Mouse (Mus musculus) frontal cortex, postnatal 10 days (tissue): ENCODE results near the gene Kiss1.

Experiments used
- DNase-seq, 2 experiments: peaks; one replicate each; pipeline ENCODE4 v3.0.0; 2022; ENCODE audit warnings: low spot score in 2 of 2, mixed read lengths in 1 of 2

The Kiss1 gene

DNA sequence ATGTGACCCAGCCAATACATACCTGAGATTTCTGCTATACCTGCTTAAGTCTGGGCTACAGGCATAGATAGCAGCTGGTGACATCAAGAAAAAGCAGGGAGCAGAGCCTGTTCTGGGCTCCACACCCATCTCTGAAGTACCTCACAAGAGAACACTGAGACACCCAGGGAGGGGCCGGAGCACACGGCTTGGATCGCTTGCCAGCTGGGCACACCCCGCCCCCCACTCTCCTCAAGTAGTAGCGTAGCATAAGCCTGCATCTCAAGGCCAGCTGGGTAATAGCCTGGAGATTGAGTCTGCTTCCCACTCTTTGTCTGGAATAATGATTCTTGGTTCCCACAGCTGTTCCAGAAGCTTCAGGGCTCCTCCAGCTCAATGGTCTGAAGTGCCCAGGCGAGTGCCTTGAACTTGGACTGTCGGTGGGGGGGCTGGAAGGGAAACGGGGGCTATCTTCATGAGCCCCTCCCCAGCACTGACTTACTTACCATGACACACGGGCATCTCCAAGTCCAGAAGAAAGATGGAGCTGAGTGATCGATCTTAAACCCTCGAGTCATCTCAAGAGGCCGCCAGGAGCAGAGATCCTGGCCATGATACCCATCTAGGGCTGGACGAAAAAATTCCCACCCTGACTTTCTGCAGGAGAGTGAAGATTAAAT is at the start of gene Kiss1:
TSS of gene Kiss1 (plus strand) at position 609 of the 659 bp plus-strand sequence.
- DNase-seq = no peak

DNA sequence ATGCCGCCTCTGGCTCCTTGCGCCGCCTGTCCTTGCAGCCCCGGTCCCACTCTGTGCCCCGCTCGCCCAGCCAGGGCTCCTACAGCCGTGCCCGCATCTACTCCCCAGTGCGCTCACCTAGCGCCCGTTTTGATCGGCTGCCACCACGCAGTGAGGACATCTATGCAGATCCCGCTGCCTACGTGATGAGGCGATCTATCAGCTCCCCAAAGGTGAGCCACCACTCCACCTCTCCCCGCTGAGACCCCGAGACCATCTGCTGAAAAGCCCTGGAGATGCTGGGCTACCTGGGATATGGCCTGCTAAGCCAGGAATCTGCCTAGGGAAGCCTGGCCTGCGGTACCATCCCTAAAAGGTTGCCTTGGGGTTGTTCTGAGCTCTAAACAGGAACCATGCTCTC is 47.5 kb upstream of the Kiss1 start:
- DNase-seq = no peak

DNA sequence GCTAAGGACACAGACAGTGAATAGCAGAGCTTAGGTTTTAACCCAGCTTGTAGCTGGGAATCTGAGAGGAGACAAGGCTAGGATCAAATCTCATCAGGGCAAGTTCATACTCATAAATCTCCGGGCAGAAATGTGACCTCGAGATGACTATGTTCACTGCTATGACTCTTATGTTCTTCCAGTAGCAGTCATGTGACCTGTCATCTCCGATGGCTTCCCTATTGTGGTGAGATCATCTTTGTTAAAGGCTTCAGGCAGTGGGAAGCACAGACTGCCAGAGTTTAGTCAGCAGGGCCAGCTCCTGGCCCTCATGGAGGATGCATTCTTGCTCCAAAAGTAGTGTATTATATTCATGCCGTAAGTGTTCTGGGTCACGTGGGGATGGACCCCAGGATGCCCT is 44.7 kb upstream of the Kiss1 start:
- no peak for DNase-seq

DNA sequence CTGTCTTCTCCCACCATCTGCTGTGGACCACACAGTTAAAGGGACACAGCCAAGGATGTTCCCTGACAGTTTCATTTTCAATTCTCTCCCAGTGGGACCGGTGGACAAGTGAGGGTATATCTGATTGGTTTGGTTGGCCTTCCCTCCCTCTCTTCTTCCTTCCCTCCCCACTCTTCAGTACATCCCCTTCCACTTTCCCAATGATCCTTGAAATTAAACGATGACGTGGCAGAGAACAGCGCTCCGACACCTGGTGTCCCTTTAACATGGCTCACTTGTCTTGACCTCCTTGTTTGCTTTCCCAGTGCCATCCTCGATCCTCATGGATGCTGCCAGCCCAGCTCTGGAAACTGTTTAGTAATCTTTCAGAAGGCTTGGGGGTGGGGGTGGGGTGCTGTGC is 43.1 kb upstream of the Kiss1 start:
- DNase-seq = no peak

DNA sequence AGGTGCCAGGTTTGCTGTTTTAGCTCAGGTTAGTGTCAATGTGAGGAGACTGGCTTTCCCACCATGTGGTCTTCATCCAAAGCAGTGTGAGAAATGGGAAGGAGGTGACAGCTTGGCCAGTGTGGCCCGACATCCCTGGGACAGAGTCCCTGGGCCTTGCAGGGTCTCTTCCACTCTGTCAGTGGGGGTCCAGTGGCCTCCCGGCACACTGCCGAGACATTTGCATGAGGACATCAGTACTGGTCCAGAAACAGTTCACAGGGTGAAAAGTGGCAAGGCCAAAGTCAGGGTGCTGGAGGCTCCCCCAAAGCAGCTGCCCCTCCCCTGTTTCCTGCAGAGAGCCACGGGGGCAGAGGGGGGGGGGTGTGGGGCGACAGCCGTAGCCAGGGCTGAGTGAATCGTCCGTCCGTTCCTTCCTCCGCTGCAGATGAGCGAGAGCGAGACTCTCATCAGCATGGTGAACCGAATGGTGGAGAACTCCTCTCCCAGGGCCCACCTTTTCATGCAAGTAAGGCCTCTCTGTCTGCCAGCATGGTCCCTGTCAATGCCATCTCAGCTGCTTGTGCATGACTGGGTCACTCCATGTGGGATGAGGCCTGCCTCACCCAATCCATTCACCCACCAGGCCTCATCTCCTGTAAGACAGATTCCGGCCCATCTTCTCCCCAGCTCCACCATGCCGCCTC is 42.6 kb upstream of the Kiss1 start:
- DNase-seq = no peak

DNA sequence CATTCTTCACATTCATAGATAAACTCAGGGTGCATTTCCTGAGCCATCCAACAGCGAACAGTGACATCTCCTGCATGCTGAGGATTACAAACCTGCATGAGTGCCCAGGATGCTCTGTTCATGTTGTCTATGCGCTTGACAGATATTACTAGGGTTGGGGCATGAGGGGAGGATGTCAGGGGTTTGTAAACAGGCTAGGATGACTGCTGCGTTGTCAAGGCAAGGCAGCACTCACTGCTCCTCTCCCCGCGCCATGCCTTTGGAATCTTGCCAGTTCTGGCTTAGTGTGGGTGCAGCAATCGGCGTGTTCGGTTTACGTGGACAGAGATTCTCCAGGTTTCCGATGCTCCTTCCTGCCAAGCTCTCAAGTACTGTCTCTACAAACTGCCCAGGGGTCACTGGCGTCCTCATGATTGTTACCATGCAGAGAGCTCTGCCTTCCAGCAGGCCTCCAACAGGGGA is 42.0 kb upstream of the Kiss1 start:
- DNase-seq = no peak

DNA sequence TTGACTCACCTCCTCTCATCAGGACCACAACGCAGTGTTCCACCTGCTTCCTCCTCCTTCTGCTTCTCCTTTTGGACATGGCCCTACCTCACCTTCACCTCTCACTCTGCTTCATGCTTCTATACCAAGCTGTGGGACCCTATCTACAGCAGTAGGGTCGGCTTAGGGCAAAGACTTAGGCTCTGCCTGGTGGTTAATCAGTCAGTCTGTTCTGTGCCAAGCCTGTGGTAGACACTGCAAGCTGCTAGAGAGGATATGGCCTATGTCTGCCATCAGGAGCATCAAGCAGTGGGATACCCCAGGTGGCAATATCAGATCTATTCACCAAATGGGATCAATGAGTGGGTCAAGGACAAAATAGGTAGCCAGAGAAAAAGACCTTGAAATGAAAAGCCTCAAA is 41.1 kb upstream of the Kiss1 start:
- DNase-seq = no peak

DNA sequence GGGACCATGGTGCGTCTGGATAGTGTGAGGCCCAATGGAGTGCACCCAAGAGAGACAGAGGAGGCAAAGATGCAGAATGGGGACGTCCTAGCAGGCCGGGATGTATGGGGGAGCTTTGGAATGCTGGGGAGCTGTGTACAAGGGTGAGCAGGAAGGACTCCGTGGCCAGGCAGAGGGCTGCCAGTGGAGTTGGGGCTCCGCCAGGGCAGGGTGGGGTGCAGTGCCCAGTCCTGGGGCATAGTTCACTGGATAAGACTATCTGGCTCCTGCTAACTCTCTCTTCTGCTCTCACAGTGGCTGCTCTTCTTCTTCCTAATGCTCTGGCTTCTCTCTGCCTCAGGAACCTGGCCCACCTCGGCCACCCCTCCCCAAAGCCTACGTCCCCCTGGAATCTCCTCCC is 35.8 kb upstream of the Kiss1 start:
- DNase-seq = no peak

DNA sequence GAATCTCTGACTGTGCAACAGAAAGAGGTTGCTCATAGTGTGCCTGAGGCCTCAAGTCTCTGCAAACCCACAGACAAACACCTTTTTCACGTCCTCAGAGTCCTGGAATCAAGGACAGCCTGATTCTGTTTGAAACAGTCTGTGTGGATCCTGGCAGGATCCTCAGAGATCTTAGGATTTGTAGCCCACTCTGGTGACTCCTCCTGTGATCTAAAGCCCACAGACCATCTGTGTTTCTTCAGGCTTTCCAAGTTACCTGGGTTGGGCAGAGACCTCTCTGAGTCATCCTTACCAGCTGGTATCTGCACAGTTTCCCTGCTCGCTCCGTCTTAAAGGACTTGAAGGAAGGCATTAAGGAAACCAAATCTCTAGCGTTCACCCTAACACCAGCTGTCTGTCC is 34.6 kb upstream of the Kiss1 start:
- DNase-seq = no peak

DNA sequence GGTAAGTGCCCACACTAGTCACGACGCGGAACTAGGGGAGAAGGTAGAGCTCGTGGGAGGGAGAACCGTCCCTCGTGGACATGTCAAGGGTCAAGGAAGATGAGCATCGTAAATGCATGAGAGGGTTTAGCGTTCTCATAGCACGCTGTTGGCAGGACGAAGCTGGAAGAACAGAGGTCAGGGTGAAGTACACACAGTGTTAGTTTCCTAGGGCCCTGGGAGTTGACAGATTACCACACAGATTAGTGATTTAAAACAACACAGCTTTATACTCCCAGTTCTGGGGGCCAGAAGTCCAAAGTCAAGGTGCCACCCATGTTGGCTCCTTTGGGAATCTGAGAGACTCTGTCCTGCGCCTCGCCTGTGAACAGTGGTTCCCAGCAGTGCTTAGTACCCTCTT is 33.8 kb upstream of the Kiss1 start:
- no peak for DNase-seq

DNA sequence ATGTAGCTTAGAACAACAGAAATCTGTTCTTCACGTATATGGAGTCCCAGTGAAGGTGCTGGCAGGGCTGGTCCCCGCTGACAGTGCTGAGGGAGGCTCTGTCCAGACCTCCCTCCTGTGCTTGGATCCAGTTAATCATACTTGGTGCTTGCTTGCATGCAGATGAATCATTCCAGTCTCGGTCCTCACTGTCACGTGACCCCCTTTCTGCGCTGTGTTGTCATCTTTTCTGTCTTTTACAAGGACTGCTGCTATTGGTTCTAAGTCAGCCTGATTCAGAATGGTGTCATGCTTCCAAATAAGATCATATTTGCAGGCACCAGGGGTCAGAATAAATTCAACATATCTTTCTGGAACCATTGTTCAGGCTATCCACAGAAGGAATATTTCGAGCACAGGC is 29.8 kb upstream of the Kiss1 start:
- DNase-seq = no peak

DNA sequence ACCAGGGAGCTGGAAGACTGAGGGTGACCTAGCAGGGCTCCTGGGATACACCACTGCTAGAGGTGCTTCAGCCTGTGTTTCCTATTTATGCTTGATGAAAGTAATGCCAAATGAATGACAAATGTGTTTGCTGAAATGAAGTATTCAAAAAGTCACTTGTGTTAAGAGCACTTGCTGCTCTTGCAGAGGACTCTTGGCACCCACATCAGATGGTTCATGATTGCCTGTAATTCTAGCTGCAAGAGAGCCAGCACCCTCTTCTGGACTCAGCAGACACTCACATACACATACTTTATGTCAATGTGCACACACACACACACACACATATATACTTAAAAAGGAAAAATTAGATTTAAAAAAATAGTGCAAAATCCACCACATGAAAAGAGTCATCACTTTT is 29.1 kb upstream of the Kiss1 start:
- DNase-seq = no peak

DNA sequence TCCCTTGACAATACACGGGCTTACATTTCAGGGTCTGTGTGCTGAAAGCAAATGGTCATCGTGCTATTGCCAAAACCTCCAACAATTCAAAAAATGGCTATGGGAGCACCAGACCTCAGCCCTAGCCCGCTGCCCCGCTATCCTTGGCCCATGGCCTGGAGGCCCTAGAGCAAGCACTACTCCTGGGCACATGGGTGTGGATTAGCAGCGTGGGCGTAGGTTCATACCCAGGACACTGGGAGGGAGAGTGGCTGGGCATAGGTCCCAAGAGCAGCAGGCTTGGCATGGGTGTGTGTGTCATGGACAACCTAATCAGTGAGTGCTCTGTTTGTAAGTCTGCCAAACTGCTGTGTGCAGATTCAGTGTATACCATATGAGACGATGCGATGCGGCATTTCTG is 25.3 kb upstream of the Kiss1 start:
- DNase-seq = no peak

DNA sequence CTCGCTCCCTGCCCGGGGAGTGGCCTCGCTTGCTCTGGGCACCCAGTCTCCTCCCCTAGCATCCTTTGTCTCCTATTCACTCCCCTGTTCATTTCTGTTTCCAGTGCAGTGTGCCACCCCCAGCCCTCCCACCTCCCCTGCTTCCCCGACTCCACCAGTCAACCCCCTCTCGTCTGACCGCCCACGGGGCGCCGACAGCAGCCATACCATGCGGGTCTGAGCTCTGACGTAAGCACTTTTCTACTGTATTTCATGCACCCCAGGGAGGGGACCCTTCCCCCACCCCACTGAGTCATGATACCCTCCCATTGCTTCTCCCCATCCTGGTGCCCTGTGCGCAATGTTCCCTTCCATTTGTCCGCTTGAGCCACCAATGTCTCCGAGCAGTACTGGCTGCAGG is 22.9 kb upstream of the Kiss1 start:
- DNase-seq = no peak

DNA sequence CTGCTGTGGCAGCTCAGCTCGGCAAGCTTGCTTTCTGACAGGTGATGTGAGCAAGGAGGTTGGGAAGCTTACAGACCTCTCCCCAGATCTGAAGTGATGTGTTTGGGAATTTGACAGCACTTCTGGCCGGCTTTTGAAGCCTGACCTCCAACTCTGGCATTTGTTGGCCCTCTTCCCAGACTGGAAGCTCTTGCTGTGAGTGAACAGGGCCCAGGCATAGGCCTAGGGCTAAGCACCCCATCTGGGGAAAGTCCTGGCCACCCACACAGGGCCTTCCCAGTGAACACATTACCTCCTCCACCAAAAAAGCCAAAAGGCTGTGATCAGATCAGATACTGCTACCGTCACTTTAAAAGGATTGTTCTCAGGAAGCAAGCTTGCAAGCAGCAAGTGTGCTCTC is 19.1 kb upstream of the Kiss1 start:
- DNase-seq = no peak

DNA sequence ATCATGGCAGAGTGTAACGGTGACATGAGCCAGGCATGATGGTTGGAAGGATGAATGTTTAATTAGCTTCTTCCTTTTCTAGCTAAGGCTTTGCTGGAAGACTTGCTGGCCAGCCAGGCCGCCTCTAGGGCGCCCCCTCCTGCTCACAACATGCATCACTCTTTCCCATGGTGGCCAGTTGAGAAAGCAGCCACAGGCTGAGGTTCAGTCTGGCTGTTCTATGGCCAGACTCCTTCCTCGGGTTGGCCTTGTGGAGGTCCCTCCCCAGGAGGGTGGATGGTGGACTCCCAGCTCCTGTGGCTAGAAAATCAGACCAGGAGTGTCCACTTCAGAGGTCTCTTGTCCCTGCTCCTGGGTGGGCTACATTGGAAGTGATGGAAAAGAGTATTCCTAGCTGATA is 14.8 kb upstream of the Kiss1 start:
- DNase-seq = peak; percentile 52 to 72

DNA sequence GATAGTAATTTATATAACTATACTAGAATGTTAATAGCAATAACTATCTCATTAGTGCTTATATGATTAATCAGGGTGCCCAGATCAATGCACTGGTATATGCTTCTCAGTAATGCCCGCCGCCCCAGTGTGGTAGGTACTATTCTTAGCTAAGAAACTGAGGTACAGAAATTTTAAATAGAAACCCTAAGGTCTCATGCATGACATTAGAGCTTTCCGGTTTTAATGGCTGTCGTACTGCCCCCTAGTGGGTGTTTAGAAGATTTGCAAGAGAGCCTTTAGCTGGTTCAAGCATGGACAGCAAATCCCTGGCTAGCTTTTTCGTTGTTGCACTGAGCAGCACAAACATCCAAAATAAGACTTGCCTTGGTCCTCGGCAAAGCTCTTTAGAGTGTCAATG is 14.4 kb upstream of the Kiss1 start:
- DNase-seq = peak in 1 of 2 experiments; percentile 36

DNA sequence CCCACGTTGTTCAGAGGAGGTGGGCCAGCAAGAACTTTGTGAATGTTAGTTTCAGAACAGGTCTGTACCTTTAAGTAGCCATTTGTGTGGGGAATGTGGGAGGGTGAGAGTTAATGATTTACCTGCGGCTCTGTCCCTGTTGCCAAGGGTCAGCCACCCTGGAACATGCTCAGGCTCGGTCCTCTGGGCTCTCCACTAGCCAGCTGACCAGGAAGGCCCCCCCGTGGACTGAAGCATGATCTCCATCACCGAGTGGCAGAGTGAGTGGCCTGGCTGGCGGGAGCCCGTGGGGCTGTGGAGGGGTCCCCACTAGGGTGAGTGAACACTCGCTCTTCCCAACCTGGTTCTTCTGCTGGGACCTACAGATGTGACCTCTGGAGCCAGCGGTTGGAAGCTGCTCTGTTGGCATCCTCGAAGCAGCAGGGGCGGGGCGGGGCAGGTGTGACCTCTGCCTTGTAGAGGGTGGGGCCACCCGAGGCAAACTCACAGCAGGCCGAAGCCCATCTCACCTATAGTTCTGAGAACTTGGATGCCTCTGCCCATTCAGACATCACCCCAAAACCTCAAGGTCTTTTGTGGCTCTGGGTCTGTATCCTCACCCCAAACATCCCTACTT is 11.9 kb upstream of the Kiss1 start, which contains the start of gene Golt1a:
TSS of gene Golt1a (plus strand) at position 149 of the 616 bp plus-strand sequence.
- no peak for DNase-seq

DNA sequence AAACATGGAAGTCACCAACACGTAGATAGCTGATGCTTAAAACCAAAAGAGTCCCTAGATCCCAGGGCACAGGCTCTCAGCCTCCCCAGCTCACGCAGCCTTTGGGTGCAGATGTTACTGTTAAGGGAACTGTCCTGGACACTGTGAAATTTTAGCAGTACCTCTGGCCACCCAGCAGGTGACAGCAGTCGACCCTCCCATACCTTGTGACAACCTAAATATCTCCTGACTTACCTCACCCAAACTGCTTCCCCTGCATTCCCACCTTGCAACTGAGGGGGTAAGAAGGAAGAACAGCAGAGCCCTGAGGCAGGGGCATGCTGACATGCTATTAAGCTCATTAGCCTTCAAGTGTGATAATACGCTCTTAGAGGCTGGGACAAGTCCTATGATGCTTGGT is 10.4 kb upstream of the Kiss1 start:
- DNase-seq = no peak

DNA sequence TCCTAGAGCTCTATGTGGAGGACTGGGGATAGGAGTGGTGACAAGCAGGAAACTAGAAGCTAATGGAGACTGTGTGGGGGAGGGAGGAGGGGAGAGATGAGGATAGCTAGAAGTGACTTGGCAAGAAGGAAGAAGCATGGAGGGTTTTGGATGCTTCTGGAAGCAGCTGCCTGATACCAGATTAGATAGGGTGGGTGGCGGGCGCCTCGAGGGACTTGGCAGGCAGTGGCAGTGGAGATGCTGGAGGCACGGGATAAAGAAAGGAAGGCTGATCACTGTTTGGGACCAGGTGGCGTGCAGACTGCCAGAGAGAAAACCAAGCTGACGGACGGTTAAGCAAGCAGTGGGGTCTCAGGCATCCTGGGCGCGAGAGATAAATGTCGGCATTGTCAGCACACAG is 9.7 kb upstream of the Kiss1 start:
- DNase-seq = peak; percentile 63 to 89

DNA sequence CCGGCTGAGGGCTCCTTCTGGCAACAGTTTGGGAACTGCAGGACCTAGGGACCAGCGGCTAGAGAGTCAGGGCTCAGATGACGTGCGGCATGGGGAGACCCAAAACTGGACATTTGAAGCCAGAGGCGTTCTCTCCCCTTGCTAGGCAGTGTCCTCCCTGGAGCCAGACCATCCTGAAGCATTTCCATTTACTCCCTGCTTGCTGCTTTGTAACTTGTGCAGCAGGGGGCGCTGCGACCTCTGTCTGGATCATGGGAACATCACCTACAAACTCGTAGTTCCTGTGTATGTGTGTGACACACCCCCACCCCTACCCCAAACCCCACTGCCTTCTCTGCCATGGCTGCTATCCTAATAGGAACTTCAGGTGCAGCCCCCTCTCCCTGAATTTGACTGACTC is 7.3 kb upstream of the Kiss1 start:
- DNase-seq = peak in 1 of 2 experiments; percentile 56

DNA sequence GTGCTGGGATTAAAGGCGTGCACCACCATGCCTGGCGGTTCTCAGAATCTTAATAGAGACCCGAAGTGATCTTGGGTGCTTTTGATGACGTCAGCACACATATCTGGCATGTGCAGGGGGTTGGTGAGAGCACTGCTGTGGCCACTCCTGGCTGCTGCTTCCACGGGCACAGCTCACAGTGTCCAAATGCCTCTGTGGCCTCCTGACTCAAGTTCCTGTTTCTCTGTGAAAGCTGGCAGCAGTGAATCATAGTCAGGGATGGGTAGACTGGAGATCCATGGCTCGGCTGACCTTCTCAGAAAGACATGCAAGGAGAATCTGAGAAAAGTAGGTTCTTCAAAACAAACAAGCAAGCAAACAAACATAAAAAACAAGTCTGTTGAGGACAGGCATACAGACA is 5.9 kb upstream of the Kiss1 start:
- no peak for DNase-seq

DNA sequence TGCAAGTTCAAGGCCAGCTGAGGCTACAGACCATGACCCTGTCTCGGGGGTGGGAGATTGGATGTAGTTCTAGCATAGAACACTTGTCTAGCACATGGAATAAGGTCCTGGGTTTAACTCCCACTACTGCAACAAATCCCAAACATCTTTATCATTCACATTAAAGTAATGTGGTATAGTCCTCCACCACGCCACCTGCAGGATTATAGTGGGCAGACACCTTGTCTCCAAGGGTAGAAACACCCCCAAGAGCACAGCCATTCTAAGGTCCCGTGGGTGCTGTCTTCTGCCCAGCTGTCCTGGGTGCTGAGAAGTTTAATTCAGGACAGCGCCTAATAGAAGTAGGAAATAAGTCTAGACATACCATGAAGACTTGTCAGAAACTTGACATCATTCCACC is 5.1 kb upstream of the Kiss1 start:
- no peak for DNase-seq
